In the genomic region with DNA sequence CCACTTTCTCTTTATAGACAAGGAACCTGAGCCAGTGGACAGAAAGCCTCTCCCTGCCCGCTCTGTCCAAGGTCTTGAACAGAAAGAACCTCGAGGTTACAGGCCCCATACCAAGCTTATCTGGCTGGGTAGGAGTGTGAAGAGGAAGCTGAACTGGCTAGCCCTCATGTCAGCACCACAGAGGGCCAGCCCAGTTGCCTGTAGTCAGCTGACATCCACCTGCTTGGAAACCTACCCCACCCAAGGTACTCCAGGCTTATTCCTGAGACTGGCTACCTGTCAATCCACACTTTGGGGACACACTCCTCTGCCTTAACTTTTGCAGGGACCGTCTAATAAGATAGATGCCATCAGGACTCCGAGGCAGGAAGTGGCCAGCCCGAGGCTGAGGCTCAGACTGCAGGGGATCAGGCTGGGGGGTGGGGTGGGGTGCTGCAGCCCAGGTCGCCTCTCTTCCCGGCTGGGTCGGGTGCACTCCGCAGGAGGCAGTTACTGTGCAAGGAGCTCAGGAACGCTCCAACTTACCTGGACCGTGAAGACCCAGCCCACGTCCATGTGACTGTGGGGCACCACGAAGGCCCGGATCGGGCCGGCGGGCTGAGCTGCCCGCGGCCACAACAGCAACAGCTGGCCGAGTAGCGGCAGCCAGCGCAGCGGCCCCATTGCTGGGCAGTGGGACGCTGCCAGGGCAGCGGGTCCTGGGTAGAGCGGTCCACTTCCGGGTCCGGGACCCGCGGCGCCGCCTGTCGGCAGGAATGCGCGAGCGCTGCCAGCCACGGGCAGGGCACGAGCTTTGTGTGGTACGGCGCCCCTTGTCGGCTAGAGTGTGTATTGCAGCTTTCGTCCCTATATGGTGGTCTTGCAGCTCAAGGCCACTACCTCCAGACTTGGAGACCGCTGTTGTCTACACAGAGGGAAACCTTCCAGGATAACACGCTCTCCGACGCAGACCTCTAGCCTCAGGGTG, we compare ENCODE assay signal across 7 mouse cellular contexts. TPM values are rescaled to one million over a fixed set of nuclear protein-coding genes. Genes with fewer than 3 reads are reported as not detected.
DNase-seq lines count a peak whose midpoint lies in the region; ATAC-seq lines count a peak whose summit lies in the region.

Man2b2 (minus strand) TSS at position 741 of the 967 bp plus-strand sequence.

- peak within 1 kb of the TSS; percentile 83 for H3K27ac ChIP-seq in embryonic facial prominence, embryonic 10.5 days (replicated peaks)
- peak within 1 kb of the TSS; percentile 82 for H3K27ac ChIP-seq in limb, embryonic 10.5 days
- H3K27ac ChIP-seq in midbrain, embryonic 13.5 days = peak within 1 kb of the TSS; percentile 9; the same call in 1 of the 2 replicates

- peaks cover 21% of the 10 kb centered on the region for H3K4me1 ChIP-seq in embryonic facial prominence, embryonic 10.5 days
- H3K4me1 ChIP-seq in limb, embryonic 10.5 days = peaks cover 16% of the 10 kb centered on the region
- peaks cover 10% of the 10 kb centered on the region for H3K4me1 ChIP-seq in midbrain, embryonic 13.5 days (replicated peaks)

- H3K9me3 ChIP-seq in embryonic facial prominence, embryonic 10.5 days = no peaks in the 10 kb centered on the region
- H3K9me3 ChIP-seq in limb, embryonic 10.5 days (replicated peaks) = no peaks in the 10 kb centered on the region
- no peaks in the 10 kb centered on the region for H3K9me3 ChIP-seq in midbrain, embryonic 13.5 days

- H3K9ac ChIP-seq in midbrain, embryonic 13.5 days (replicated peaks) = peak within 1 kb of the TSS; percentile 66

- peak within 1 kb of the TSS; percentile 69 for H3K4me2 ChIP-seq in midbrain, embryonic 13.5 days (replicated peaks)

- 3% methylated on average over 46 of the region's 46 CpGs for WGBS in embryonic facial prominence, embryonic 10.5 days
- 4% methylated on average over 46 of the region's 46 CpGs for WGBS in limb, embryonic 10.5 days
- WGBS in midbrain, embryonic 13.5 days = 3% methylated on average over 46 of the region's 46 CpGs

- peaks cover 21% of the 10 kb centered on the region for H3K36me3 ChIP-seq in embryonic facial prominence, embryonic 10.5 days (replicated peaks)
- no peaks in the 10 kb centered on the region for H3K36me3 ChIP-seq in limb, embryonic 10.5 days
- peaks cover 19% of the 10 kb centered on the region for H3K36me3 ChIP-seq in midbrain, embryonic 13.5 days

- peak; percentile 95 for ATAC-seq in granulocyte monocyte progenitor cell, adult 5-6 weeks (replicated peaks; ENCODE audit: poor library complexity, severe bottlenecking)
- ATAC-seq in midbrain, embryonic 13.5 days = peak; percentile 90

- DNase-seq in adrenal gland, adult 8-10 months = peak; percentile 80
- DNase-seq in embryonic facial prominence, embryonic 10.5 days (ENCODE audit: low spot score) = peak; percentile 94
- DNase-seq in kidney, adult 11 months = peak; percentile 87
- DNase-seq in limb, embryonic 10.5 days (ENCODE audit: low spot score) = peak; percentile 96
- DNase-seq in spleen, adult 12 weeks (ENCODE audit: low spot score) = peak; percentile 81

- H3K4me3 ChIP-seq in embryonic facial prominence, embryonic 10.5 days = peak within 1 kb of the TSS; percentile 79
- H3K4me3 ChIP-seq in limb, embryonic 10.5 days = peak within 1 kb of the TSS; percentile 73
- peak within 1 kb of the TSS; percentile 54 for H3K4me3 ChIP-seq in midbrain, embryonic 13.5 days (replicated peaks)

- H3K27me3 ChIP-seq in embryonic facial prominence, embryonic 10.5 days (replicated peaks; ENCODE audit: low read depth, poor library complexity, severe bottlenecking) = no peaks in the 10 kb centered on the region
- H3K27me3 ChIP-seq in limb, embryonic 10.5 days (ENCODE audit: low read depth, poor library complexity, severe bottlenecking) = no peaks in the 10 kb centered on the region
- H3K27me3 ChIP-seq in midbrain, embryonic 13.5 days = no peaks in the 10 kb centered on the region

RNA-seq across cellular contexts. Expression of gene Man2b2, which starts in this region (rescaled TPM):
- total RNA-seq in adrenal gland, adult 8-10 months (2022) = 10 to 100 TPM; 63.8 to 93.3 (median 80.2) TPM
- 9.6 and 11.1 TPM in 2 replicates for polyA plus RNA-seq in embryonic facial prominence, embryonic 10.5 days (2016; fragmentation: Nextera tagmentation; extraction: Ambion mirVana)
- 36.0 TPM in 2 replicates for total RNA-seq in granulocyte monocyte progenitor cell, adult 5-6 weeks (2014; fragmentation: Nextera tagmentation)
- total RNA-seq in granulocyte monocyte progenitor cell, adult 5-6 weeks (2017) = 18.8 and 24.7 TPM in 2 replicates
- 6.2 and 7.6 TPM in 2 replicates for polyA plus RNA-seq in limb, embryonic 10.5 days (2016; fragmentation: Nextera tagmentation; extraction: Ambion mirVana)
- 8.2 and 10.2 TPM in 2 replicates for polyA plus RNA-seq in midbrain, embryonic 13.5 days (2015; fragmentation: Nextera tagmentation; extraction: Ambion mirVana)

Comparison
In these comparisons a context has a peak if more than half of its experiments do, and no peak if none do; other contexts are left out.
1. Peak in every context shown above with its lines: DNase-seq, ATAC-seq, H3K4me3 ChIP-seq and H3K27ac ChIP-seq.
2. H3K27ac ChIP-seq: peak in every context shown above with its lines; median percentile 83 in embryonic facial prominence, embryonic 10.5 days; 82 in limb, embryonic 10.5 days; 9 in midbrain, embryonic 13.5 days.